Mouse (Mus musculus): Measurements from ENCODE around the gene Mex3a.

- TF ChIP-seq CTCF (conservative IDR thresholded peaks at IDR 0.05 in 1 of 2, IDR thresholded peaks at IDR 0.05 in 1 of 2; ENCODE audit: low read depth in 2 of 2, low read length in 2 of 2): no peak
- no peak for TF ChIP-seq ETS1 (conservative IDR thresholded peaks at IDR 0.05; ENCODE audit: low read depth, low read length)
- no peak for TF ChIP-seq BHLHE40 (IDR thresholded peaks at IDR 0.05; ENCODE audit: low read depth, low read length)
- TF ChIP-seq EP300 (IDR thresholded peaks at IDR 0.05; ENCODE audit: low read length): no peak
- TF ChIP-seq SIN3A (IDR thresholded peaks at IDR 0.05; ENCODE audit: low read length): no peak
- no peak for TF ChIP-seq NELFE (IDR thresholded peaks at IDR 0.05; ENCODE audit: low read depth, low read length)
- TF ChIP-seq RCOR1 (conservative IDR thresholded peaks at IDR 0.05; ENCODE audit: low read depth, low read length): no peak
- 0 out of 2 replicates have a peak, but pooled peaks have one; percentile 20 for TF ChIP-seq CHD1 (IDR thresholded peaks at IDR 0.05; ENCODE audit: low read depth, low read length)
Measured at GRCm38 (mm10) chr3:88503505-88503863, 28.7 kb upstream of the Mex3a start.

Data from CH12.LX (cell line).